Mouse (Mus musculus) gastrocnemius, postnatal 36 days (tissue): Measurements from ENCODE around the gene Cdh13. TPM values are rescaled to one million over a fixed set of nuclear protein-coding genes. Genes with fewer than 3 reads are reported as not detected.

Experiments
- DNase-seq, 2 experiments: peaks; one replicate each; pipeline ENCODE4 v3.0.0; 2022
- intact Hi-C: fragments of 180-260 bp; cut with DNase I; formaldehyde crosslinking; loops from one replicate; pipeline ENCODE4 v1.15.1; 2025
- total RNA-seq, 2 experiments: library from RNA; stranded (reverse); gene quantifications; 2 replicates each; pipeline ENCODE4 v1.2.3; 2021

Cdh13 gene
- total RNA-seq, 2 experiments from 2014 or later = 110 to 120 TPM

DNA sequence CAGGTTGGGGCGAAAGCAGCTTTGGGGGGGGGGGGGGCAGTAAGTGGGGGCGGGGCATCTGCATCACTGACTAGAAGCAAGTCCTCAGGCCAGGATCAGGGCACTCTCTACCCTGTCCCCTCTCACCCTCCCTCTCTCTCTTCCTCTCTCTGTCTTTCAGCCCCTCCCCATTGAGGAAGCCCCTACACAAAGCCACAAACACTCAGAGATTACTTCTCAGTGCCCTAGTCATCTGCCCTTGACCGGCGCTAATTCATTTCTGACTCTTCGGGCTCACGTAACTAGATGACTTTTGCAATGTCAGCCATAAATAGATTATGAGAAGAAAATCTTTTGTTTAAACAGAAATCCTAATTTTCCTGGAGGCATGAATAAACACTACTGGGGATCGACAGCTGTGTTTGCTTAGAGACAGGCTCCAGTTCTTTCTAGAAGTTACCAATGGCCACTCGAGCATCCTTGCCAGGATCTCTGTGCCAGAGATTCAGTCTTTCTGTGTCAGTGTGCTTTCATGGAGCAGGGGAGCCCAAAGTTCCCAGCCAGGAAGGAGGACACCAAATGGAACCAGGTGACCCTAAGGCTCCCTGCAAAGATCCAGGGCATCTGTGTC lies 1077.3 kb downstream of the Cdh13 start:
- intact Hi-C loops = no loop called here
- DNase-seq = no peak
